Mouse (Mus musculus) heart, adult 2 months (tissue): ENCODE results near the gene Sap30.

Experiments
- CTCF ChIP-seq: fragments of 200-600 bp; IDR thresholded peaks from 2 replicates; pipeline ENCODE4 v1.8.1; 2022; ENCODE audit warnings: antibody characterized with exemption, mild to moderate bottlenecking, moderate library complexity
- EP300 ChIP-seq: fragments of 200-500 bp; IDR thresholded peaks from 2 replicates; pipeline ENCODE4 v1.6.1; 2011; ENCODE audit warnings: low read depth, low read length, control low read depth; ENCODE audit not compliant: insufficient read depth
- POLR2A ChIP-seq: fragments of 200-500 bp; IDR thresholded peaks from 2 replicates; pipeline ENCODE4 v1.6.1; 2011; ENCODE audit warnings: mild to moderate bottlenecking, low read depth, low read length, control low read depth; ENCODE audit not compliant: insufficient read depth

DNA sequence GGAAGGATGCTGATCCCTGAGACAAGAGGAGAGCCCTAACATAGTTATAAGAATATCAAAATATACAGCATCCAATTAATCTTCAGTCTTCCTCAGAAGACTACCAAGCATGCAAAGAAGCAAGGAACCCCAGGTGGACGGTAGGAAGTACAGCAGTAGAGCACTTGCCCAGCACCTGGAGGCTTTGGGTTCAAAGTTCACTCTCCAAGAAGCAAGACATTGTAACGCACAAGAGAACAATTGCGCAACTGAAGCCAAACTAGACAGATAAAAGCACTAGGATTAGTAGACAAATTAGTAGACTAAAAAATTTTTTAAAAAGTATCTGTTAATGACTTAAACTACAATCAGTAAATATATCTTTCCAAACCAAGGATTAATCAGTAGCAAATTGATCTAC is 23.9 kb downstream of the Sap30 start:
- TF ChIP-seq CTCF = no peak
- TF ChIP-seq POLR2A = no peak
- TF ChIP-seq EP300 = no peak
